Mouse (Mus musculus): Measurements from ENCODE around the gene Psmd8. TPM values are rescaled to one million over a fixed set of nuclear protein-coding genes. Genes with fewer than 3 reads are reported as not detected.
"Not testable (repeated sequence)": the region's sequence is repeated elsewhere in the genome, so short reads cannot be mapped to it uniquely, and the experiment has no call there.

The Psmd8 gene
- polyA plus RNA-seq, 1 experiment from 2014 or later, result 302 TPM

DNA sequence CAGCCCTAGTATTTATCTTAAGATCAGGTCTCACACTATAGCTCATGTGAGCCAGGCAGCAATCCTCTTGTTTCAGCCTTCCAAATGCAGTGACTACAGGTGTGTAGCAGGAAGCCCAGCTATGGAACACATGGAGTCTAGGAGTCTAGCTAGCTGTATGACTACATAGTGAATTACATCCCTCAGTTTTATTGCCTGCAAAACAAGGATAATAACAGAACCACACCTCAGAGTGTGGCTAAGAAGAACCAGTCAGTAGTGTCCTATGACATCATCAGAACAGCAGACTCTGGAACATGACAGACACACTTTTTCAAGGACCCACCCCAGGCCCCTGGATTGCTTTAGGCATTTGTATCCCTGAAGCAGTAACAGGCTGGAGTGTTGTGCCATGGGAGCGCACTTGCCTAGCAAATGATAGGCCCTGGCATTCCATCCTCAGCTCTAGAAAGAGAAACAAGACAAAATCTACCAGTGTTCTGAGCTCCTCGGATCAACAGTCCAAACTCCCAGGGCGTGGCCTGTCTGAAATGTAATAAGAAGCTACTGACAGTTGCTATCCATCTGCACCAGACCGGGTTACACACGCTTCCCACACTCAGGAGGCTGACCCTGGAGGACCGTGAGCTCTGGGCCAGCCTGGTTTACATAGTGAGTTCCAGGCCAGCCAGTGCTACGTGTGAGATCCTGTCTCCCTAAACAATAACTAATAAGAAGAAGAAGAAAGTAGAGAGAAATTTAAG, 33.7 kb downstream of the Psmd8 start:
- 88% methylated on average over 7 of the region's 7 CpGs for WGBS
- no peaks in the 10 kb centered on the region for H3K36me3 ChIP-seq (replicated peaks; ENCODE audit: control insufficient read depth, insufficient read depth)
- no peak overlapping the region for H3K9ac ChIP-seq
- H3K27me3 ChIP-seq (ENCODE audit: control insufficient read depth, insufficient read depth, low read length), result no peaks in the 10 kb centered on the region
- H3K4me3 ChIP-seq (replicated peaks; ENCODE audit: low read length), result no peak overlapping the region
- ATAC-seq (ENCODE audit: low FRiP score), result no peak
- H3K27ac ChIP-seq, result no peak overlapping the region
- no peak overlapping the region for H3K4me2 ChIP-seq (replicated peaks)
- no peak for DNase-seq (ENCODE audit: low spot score)
- no peaks in the 10 kb centered on the region for H3K4me1 ChIP-seq (replicated peaks; ENCODE audit: control insufficient read depth, insufficient read depth, low read length)
- no peaks in the 10 kb centered on the region for H3K9me3 ChIP-seq (ENCODE audit: control insufficient read depth, low read length)

DNA sequence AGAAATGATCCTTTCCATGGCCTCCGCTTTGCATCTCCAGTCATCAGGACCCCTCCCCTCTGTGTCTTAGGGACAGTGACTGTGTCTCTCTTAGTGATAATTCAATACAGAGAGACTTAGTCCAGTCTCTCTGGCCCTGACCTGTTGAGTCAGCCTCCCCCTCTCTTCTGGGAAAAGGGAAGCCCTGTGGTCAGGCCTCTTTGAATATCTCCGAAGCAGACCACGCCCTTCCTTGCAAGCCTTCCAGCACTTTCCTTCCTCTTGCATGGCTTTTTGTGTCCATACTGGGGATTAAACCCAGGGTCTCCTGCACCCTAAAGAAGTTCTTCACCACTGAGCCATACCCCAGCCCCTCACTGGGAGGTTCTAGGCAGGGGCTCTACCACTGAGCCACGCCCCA, 36.5 kb downstream of the Psmd8 start:
- no peaks in the 10 kb centered on the region for H3K9me3 ChIP-seq (ENCODE audit: control insufficient read depth, low read length)
- DNase-seq (ENCODE audit: low spot score) (no peak), ATAC-seq (ENCODE audit: low FRiP score) (no peak)
- no peak overlapping the region for H3K9ac ChIP-seq
- no peak overlapping the region for H3K4me3 ChIP-seq (replicated peaks; ENCODE audit: low read length)
- H3K4me2 ChIP-seq (replicated peaks), result no peak overlapping the region
- no peaks in the 10 kb centered on the region for H3K27me3 ChIP-seq (ENCODE audit: control insufficient read depth, insufficient read depth, low read length)
- H3K36me3 ChIP-seq (replicated peaks; ENCODE audit: control insufficient read depth, insufficient read depth), result no peaks in the 10 kb centered on the region
- no peak overlapping the region for H3K27ac ChIP-seq
- no peaks in the 10 kb centered on the region for H3K4me1 ChIP-seq (replicated peaks; ENCODE audit: control insufficient read depth, insufficient read depth, low read length)
- WGBS, result 90% methylated on average over 4 of the region's 4 CpGs

DNA sequence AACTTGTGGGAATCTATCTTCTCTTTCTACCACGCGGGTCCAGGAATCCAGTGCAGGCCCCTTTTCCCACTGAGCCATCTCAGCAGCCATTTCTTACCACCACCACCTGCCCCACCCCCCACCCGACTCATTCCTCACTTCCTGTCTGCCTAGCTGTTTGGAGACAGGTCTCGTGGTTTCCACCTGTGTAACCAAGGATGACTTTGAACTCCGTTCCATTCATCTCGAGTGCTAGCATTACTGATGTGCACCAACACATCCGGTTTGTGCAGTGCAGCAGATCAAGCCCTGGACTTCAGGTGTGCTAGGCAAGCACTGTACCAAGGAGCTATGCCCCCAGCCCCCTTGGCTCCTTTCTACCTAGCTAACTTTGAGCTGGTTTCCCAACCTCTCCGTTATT, 39.1 kb downstream of the Psmd8 start:
- H3K9me3 ChIP-seq (ENCODE audit: control insufficient read depth, low read length), result no peaks in the 10 kb centered on the region
- no peaks in the 10 kb centered on the region for H3K36me3 ChIP-seq (replicated peaks; ENCODE audit: control insufficient read depth, insufficient read depth)
- H3K27ac ChIP-seq, result no peak overlapping the region
- ATAC-seq (ENCODE audit: low FRiP score) (no peak), DNase-seq (ENCODE audit: low spot score) (no peak)
- H3K9ac ChIP-seq, result no peak overlapping the region
- no peak overlapping the region for H3K4me2 ChIP-seq (replicated peaks)
- no peak overlapping the region for H3K4me3 ChIP-seq (replicated peaks; ENCODE audit: low read length)
- WGBS, result 86% methylated on average over 8 of the region's 8 CpGs
- H3K4me1 ChIP-seq (replicated peaks; ENCODE audit: control insufficient read depth, insufficient read depth, low read length), result no peaks in the 10 kb centered on the region
- peaks cover 3% of the 10 kb centered on the region; the same call in 1 of the 2 replicates for H3K27me3 ChIP-seq (ENCODE audit: control insufficient read depth, insufficient read depth, low read length)

DNA sequence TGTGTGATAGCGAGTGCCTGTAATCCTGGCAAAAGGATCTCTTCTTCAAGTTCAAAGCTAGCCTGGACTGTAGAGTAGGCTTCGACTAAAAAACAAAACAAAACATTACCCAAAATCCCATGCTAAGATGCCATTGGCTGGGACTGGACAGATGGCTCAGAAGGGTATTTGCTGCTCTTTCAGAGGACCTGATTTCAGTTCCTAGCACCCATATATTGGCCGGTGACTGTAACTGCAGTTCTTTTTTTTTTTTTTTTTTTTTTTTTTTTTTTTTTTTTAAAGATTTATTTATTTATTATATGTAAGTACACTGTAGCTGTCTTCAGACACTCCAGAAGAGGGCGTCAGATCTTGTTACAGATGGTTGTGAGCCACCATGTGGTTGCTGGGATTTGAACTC, 41.3 kb downstream of the Psmd8 start:
- not testable (repeated sequence) for H3K27ac ChIP-seq; H3K4me2 ChIP-seq (replicated peaks); H3K4me3 ChIP-seq (replicated peaks; ENCODE audit: low read length); H3K4me1 ChIP-seq (replicated peaks; ENCODE audit: control insufficient read depth, insufficient read depth, low read length); H3K9me3 ChIP-seq (ENCODE audit: control insufficient read depth, low read length); ATAC-seq (ENCODE audit: low FRiP score); H3K36me3 ChIP-seq (replicated peaks; ENCODE audit: control insufficient read depth, insufficient read depth); H3K9ac ChIP-seq; DNase-seq (ENCODE audit: low spot score)
- WGBS, result 89% methylated on average over 3 of the region's 4 CpGs
- peaks cover 20% of the 10 kb centered on the region for H3K27me3 ChIP-seq (ENCODE audit: control insufficient read depth, insufficient read depth, low read length)

DNA sequence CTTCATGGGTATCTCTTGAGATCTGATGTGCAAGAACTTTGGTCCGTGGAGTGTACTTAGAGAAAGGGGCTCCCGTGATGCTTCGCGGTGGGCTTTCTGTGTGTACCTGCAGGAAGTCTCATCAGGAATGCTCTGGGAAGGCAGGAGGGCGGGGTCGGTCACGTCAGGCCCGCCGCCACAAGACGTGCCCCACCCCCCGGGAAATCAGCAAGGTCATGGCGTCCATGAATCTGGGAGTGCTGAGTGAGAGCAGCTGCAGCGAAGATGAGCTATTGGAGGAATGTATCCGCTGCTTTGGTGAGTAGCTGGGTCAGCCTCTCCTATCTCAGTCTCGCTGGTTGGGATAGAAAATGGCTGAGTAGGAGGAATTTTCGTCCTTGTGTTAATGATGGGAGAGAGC, 43.1 kb downstream of the Psmd8 start:
- no peak overlapping the region for H3K4me2 ChIP-seq (replicated peaks)
- H3K36me3 ChIP-seq (replicated peaks; ENCODE audit: control insufficient read depth, insufficient read depth), result no peaks in the 10 kb centered on the region
- no peak for ATAC-seq (ENCODE audit: low FRiP score)
- H3K4me3 ChIP-seq (replicated peaks; ENCODE audit: low read length), result no peak overlapping the region
- no peaks in the 10 kb centered on the region for H3K9me3 ChIP-seq (ENCODE audit: control insufficient read depth, low read length)
- 41% methylated on average over 16 of the region's 16 CpGs for WGBS
- no peak overlapping the region for H3K27ac ChIP-seq
- H3K27me3 ChIP-seq (ENCODE audit: control insufficient read depth, insufficient read depth, low read length), result peaks cover 20% of the 10 kb centered on the region
- H3K4me1 ChIP-seq (replicated peaks; ENCODE audit: control insufficient read depth, insufficient read depth, low read length), result no peaks in the 10 kb centered on the region; the same call in 1 of the 2 replicates
- H3K9ac ChIP-seq, result no peak overlapping the region
- no peak for DNase-seq (ENCODE audit: low spot score)

DNA sequence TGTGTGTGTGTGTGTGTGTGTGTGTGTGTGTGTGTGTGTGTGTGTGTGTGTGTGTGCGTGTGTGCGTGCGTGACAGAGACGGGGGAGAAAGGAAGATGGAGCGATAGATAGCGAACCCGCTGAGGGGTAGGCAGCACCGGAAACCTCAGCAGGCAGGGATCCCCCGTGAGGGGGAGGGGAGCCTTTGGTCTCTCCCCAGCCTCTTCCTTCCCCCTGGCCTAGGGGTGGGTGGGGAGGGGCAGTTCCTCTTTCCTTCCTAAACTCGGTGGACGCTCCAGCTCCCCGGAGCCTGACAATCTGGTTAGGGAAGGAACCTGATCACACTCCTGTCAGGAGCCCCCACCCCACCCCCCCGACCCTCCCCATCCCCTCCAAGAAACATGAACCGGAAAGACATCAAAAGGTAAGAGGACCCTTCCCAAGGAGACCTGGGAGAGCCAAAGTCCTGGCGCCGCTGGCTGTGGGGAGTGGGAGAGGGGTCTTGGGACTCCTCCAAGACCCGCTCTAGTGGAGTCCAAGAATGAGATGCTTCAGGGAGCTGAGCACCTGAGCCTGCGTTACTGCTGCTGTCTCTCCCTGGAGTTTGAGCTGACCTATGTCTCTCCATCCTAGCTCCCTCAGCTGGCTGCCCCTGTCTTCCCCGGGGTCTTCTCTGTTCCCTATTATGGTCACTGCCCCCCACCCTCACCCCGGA, 45.7 kb downstream of the Psmd8 start, which contains the start of gene Rasgrp4:
TSS of gene Rasgrp4 (plus strand) at position 159 of the 694 bp plus-strand sequence.
- Histone ChIP-seq H3K27me3 (ENCODE audit: control insufficient read depth, insufficient read depth, low read length) (peaks cover 20% of the 10 kb centered on the region), H3K36me3 (replicated peaks; ENCODE audit: control insufficient read depth, insufficient read depth) (no peaks in the 10 kb centered on the region), H3K9me3 (ENCODE audit: control insufficient read depth, low read length) (no peaks in the 10 kb centered on the region), H3K27ac (no peak within 1 kb of the TSS), H3K4me1 (replicated peaks; ENCODE audit: control insufficient read depth, insufficient read depth, low read length) (no peaks in the 10 kb centered on the region; the same call in 1 of the 2 replicates), H3K4me3 (replicated peaks; ENCODE audit: low read length) (peak within 1 kb of the TSS; percentile 19), H3K9ac (peak within 1 kb of the TSS; percentile 28; the same call in 1 of the 2 replicates), H3K4me2 (replicated peaks) (peak within 1 kb of the TSS; percentile 46)
- ATAC-seq (ENCODE audit: low FRiP score) (no peak), DNase-seq (ENCODE audit: low spot score) (no peak)
- WGBS, result 1% methylated on average over 13 of the region's 20 CpGs

DNA sequence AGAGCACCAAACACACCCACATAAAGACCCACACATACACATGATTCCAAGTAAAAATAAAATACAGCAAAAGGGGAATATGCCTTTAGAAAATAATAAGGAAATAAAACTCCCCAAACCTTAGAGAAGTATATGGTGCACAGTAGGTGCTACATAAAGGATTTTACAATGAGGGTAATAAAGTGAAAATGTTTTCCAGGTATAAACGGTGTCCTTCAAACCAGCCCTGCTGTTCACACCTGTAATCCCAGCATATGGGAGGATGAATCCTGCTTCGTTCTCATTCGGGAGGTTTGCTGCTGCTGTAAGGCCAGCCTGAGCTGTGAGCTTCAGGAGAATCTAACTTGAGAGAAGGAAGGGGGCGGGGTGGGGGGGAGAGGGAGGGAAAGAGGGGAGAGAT, 46.3 kb downstream of the Psmd8 start:
- Histone ChIP-seq H3K4me3 (replicated peaks; ENCODE audit: low read length) (peak overlapping the region; percentile 19; the same call in 1 of the 2 replicates), H3K9ac (no peak overlapping the region; the same call in 1 of the 2 replicates), H3K4me1 (replicated peaks; ENCODE audit: control insufficient read depth, insufficient read depth, low read length) (no peaks in the 10 kb centered on the region; the same call in 1 of the 2 replicates), H3K4me2 (replicated peaks) (peak overlapping the region; percentile 46), H3K27me3 (ENCODE audit: control insufficient read depth, insufficient read depth, low read length) (peaks cover 20% of the 10 kb centered on the region), H3K9me3 (ENCODE audit: control insufficient read depth, low read length) (no peaks in the 10 kb centered on the region), H3K27ac (no peak overlapping the region), H3K36me3 (replicated peaks; ENCODE audit: control insufficient read depth, insufficient read depth) (no peaks in the 10 kb centered on the region)
- 9% methylated on average over 4 of the region's 4 CpGs for WGBS
- ATAC-seq (ENCODE audit: low FRiP score) (no peak), DNase-seq (ENCODE audit: low spot score) (no peak)

DNA sequence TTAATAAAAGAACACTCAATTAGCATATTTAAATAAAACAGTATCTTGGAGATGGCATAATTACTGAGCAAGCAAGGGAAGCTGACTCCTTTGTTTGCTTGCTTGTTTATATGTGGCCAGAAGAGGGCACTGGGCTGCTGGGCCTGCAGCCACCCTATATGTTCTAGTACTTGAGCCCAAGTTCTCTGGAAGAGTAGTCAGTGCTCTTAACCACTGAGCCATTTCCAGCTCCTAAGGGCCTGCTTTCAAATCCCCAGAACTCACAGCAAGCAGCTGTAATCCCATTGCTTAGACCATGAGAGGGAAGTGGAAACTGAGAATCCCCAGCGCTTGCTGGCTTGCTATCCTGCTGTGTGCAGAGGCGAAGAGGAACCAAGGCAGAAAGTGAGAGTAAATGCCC, 51.8 kb downstream of the Psmd8 start:
- Histone ChIP-seq H3K9ac (no peak overlapping the region), H3K4me1 (replicated peaks; ENCODE audit: control insufficient read depth, insufficient read depth, low read length) (peaks cover 4% of the 10 kb centered on the region; the same call in 1 of the 2 replicates), H3K4me3 (replicated peaks; ENCODE audit: low read length) (no peak overlapping the region), H3K27me3 (ENCODE audit: control insufficient read depth, insufficient read depth, low read length) (peaks cover 6% of the 10 kb centered on the region; the same call in 1 of the 2 replicates), H3K4me2 (replicated peaks) (no peak overlapping the region), H3K9me3 (ENCODE audit: control insufficient read depth, low read length) (no peaks in the 10 kb centered on the region), H3K27ac (no peak overlapping the region), H3K36me3 (replicated peaks; ENCODE audit: control insufficient read depth, insufficient read depth) (no peaks in the 10 kb centered on the region)
- WGBS, result 66% methylated on average over 2 of the region's 2 CpGs
- no peak for DNase-seq (ENCODE audit: low spot score)
- no peak for ATAC-seq (ENCODE audit: low FRiP score)

DNA sequence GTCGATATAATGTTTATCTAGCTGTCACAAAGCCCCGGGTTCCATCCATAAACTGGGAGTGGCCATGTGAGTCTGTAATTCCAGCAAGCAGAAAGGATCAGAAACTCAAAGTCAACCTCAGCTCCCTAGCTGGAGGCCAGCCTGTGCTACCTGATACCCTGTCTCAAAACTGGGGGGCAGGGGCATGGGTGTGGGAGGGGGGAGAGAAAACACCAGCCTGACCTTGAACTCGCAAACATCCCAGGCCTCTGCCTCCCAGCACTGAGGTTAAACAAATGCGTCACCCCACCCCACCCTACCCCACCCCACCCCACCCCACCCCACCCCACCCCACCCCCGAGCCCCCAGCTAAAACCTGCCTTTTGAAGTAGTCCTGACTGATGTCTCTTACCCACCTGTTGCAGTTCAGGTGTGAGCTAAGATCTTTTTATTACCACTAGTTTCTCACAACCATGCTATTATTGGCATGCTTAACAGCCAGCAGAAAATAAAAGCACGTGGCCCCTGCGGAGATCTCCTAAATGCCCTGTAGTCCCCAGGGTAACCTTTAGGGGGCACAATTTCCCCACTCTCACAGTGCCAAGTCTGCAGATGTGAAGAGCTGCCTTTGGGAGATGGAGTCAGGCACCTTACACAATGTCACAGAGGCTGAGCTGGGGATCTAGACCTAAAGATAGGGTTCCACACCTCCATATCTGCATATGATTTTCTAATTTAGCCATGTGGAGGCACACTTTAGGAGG, 54.2 kb downstream of the Psmd8 start:
- no peaks in the 10 kb centered on the region for H3K9me3 ChIP-seq (ENCODE audit: control insufficient read depth, low read length)
- H3K4me3 ChIP-seq (replicated peaks; ENCODE audit: low read length), result no peak overlapping the region
- H3K27ac ChIP-seq, result no peak overlapping the region
- 43% methylated on average over 7 of the region's 7 CpGs for whole genome bisulfite sequencing
- peaks cover 4% of the 10 kb centered on the region; the same call in 1 of the 2 replicates for H3K4me1 ChIP-seq (replicated peaks; ENCODE audit: control insufficient read depth, insufficient read depth, low read length)
- ATAC-seq (ENCODE audit: low FRiP score) (no peak), DNase-seq (ENCODE audit: low spot score) (no peak)
- H3K4me2 ChIP-seq (replicated peaks), result no peak overlapping the region
- peaks cover 6% of the 10 kb centered on the region; the same call in 1 of the 2 replicates for H3K27me3 ChIP-seq (ENCODE audit: control insufficient read depth, insufficient read depth, low read length)
- H3K9ac ChIP-seq, result no peak overlapping the region
- H3K36me3 ChIP-seq (replicated peaks; ENCODE audit: control insufficient read depth, insufficient read depth), result no peaks in the 10 kb centered on the region

All from hindbrain, embryonic 14.5 days (tissue).